Mouse (Mus musculus) limb, embryonic 11.5 days (tissue): ENCODE data around the gene Cul4a. TPM values are rescaled to one million over a fixed set of nuclear protein-coding genes. Genes with fewer than 3 reads are reported as not detected.
"Not testable (repeated sequence)": the region's sequence is repeated elsewhere in the genome, so short reads cannot be mapped to it uniquely, and the experiment has no call there.

Experiments
- ATAC-seq: fragments of 200-750 bp; cut with Nextera tagmentation; 2 replicates; pipeline ENCODE4 v1.8.0; 2017; ENCODE audit warnings: low read depth; ENCODE audit not compliant: insufficient number of reproducible peaks, low FRiP score, low TSS enrichment
- DNase-seq: peaks from one replicate; pipeline ENCODE4 v3.0.0-alpha.2; 2015; ENCODE audit warnings: low spot score
- H3K27ac ChIP-seq: fragments of 300-500 bp; sonication (generic); replicated peaks from 2 replicates; pipeline ENCODE4 v1.5.1; 2014; ENCODE audit warnings: low read depth, mild to moderate bottlenecking, low read length
- H3K27me3 ChIP-seq: fragments of 300-500 bp; sonication (generic); 2 replicates; pipeline ENCODE4 v1.6.1; 2014; ENCODE audit warnings: mild to moderate bottlenecking, low read length, mixed read lengths; ENCODE audit not compliant: control insufficient read depth, insufficient read depth
- H3K36me3 ChIP-seq: fragments of 300-500 bp; sonication (generic); 2 replicates; pipeline ENCODE4 v1.6.1; 2014; ENCODE audit warnings: mild to moderate bottlenecking, low read length, moderate library complexity, mixed read lengths; ENCODE audit not compliant: control insufficient read depth, insufficient read depth
- H3K4me1 ChIP-seq: fragments of 300-500 bp; sonication (generic); 2 replicates; pipeline ENCODE4 v1.6.1; 2014; ENCODE audit warnings: low read length, mixed read lengths; ENCODE audit not compliant: control insufficient read depth, insufficient read depth
- H3K4me2 ChIP-seq: fragments of 300-500 bp; sonication (generic); 2 replicates; pipeline ENCODE4 v1.6.1; 2014; ENCODE audit warnings: low read depth, mild to moderate bottlenecking, moderate library complexity; ENCODE audit not compliant: severe bottlenecking
- H3K4me3 ChIP-seq: fragments of 300-500 bp; sonication (generic); 2 replicates; pipeline ENCODE4 v1.5.1; 2014; ENCODE audit warnings: low read depth, low read length
- H3K9ac ChIP-seq: fragments of 300-500 bp; sonication (generic); 2 replicates; pipeline ENCODE4 v1.6.1; 2014; ENCODE audit warnings: mild to moderate bottlenecking, low read length
- H3K9me3 ChIP-seq: fragments of 300-500 bp; sonication (generic); 2 replicates; pipeline ENCODE4 v1.6.1; 2016; ENCODE audit warnings: low read length; ENCODE audit not compliant: control insufficient read depth
- WGBS: fragments of 180-500 bp; shearing (Covaris S2); extraction: QIAGEN DNeasy Blood & Tissue Kit; methylation state at CpG from one replicate; pipeline ENCODE4 v1.1.7; 2014; 5-methylcytosine and 5-hydroxymethylcytosine counted together
- polyA plus RNA-seq: library from polyadenylated mRNA; unstranded; fragments of >200 nt; fragmentation: Nextera tagmentation; extraction: Ambion mirVana; gene quantifications from 2 replicates; pipeline ENCODE4 v1.2.1, GENCODE M21; 2014

The Cul4a gene
- 107 and 108 TPM in 2 replicates for polyA plus RNA-seq

DNA sequence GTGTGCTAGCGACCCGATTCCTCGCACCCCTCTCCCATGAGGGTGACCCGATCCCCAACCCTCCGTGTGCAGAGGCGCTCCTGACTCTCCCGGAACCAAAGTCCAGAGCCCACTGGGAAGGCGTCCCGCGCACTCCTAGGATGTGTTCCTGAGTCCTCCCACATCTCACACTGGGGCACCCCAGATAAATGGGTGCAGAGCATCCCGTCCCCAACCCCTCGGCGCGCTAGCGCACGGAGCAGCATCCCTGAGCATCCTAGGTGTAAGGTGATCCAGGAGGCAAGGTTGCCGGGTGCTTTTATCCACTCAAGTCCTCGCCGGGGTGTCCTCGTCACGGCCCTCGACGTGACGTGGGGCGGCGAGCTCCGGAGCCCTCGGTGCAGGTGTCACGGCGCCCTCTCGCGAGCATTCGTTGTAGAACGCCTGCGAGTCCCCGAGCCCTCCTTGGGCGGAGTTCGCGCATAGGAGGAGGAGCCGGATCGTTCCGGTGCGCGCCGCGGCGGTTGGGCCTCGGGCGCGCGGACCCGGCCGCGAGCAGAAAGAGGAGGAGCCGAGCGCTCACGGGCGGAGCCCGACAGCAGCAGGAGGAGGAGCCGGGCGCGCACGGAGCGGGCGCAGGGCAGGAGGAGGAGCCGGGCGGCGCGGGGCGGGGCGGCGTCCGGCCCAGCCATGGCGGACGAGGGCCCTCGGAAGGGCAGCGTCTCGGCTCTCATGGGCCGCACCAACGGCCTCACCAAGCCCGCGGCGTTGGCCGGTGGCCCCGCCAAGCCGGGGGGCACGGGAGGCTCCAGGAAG is at the start of gene Cul4a, which contains the start of gene Pcid2:
Gene Cul4a (plus strand): TSS at position 535 of the 795 bp plus-strand sequence.
Gene Pcid2 (minus strand): TSS at position 373 of the 795 bp plus-strand sequence.
- Histone ChIP-seq H3K4me2 (peak within 1 kb of the TSS; percentile 90), H3K9ac (peak within 1 kb of the TSS; percentile 92), H3K4me3 (peak within 1 kb of the TSS; percentile 99), H3K27ac (peak within 1 kb of the TSS; percentile 53), H3K36me3 (peaks cover 4% of the 10 kb centered on the region; the same call in 1 of the 2 replicates), H3K27me3 (no peaks in the 10 kb centered on the region), H3K9me3 (no peaks in the 10 kb centered on the region), H3K4me1 (peaks cover 10% of the 10 kb centered on the region)
- DNase-seq: peak; percentile 99
- peak; percentile 97 for ATAC-seq
- under 1% methylated on average over 76 of the region's 87 CpGs for WGBS

DNA sequence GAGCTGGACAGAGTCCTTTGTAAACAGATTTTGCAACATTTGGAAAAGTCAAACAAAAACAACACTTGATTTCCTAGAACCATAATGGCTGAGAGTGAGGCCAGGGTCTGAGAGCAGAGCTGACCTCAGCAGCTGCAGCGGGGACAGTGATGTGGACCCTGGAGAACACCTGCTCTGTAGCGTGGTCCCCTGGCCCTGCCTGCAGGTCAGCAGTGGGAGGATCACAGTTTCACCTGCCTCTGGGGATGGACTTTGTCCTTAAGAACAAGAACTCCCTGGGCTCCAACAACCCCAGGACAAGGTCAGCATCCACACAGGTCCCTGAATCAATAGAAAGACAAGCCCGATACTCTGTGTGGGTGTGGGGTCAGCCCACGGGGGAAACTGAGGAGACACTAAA is 48.1 kb upstream of the Cul4a start:
- no peak overlapping the region for H3K4me3 ChIP-seq
- H3K9me3 ChIP-seq: no peaks in the 10 kb centered on the region
- H3K27ac ChIP-seq: no peak overlapping the region
- no peaks in the 10 kb centered on the region for H3K36me3 ChIP-seq
- H3K27me3 ChIP-seq: no peaks in the 10 kb centered on the region
- H3K9ac ChIP-seq: no peak overlapping the region
- 82% methylated on average over 4 of the region's 4 CpGs for WGBS
- H3K4me2 ChIP-seq: no peak overlapping the region
- DNase-seq: no peak
- ATAC-seq: no peak
- no peaks in the 10 kb centered on the region for H3K4me1 ChIP-seq

DNA sequence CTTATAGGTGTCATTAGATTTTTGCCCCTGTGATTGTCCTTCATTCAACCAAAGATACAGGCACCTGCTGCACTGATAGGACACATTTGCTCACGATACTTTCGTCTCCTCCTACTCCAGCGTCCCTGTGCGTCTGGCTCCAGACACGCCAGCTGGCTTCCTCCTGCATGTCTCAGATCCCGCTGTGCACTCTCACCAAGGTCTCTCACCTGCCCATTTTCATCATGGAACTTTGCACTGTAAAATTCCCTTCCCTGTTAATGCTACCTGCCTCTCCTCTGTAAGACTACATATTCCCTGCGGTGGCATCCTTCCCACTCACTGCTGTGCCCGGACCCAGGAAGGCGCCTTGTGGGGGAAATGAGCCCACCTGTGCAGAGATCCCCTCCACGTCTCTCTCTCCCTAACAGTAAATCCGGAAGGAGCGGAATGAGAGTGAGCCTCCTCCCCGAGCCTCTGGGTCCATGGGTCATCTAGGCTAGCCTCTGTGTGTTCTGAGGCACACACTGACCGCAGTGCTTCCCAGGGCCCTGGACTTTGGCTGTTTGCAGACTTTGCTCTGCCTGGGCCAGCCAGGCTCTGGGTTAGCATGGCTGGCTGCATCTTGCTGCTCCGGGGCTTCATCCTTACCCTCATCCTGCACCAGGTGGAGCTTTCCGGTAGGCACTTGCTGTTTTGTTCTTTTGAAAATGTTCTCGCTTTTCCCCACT is 44.8 kb upstream of the Cul4a start, which contains the start of gene Proz:
Gene Proz (plus strand): TSS at position 474 of the 710 bp plus-strand sequence.
- WGBS: 77% methylated on average over 17 of the region's 17 CpGs
- no peak for ATAC-seq
- H3K27ac ChIP-seq: no peak within 1 kb of the TSS

DNA sequence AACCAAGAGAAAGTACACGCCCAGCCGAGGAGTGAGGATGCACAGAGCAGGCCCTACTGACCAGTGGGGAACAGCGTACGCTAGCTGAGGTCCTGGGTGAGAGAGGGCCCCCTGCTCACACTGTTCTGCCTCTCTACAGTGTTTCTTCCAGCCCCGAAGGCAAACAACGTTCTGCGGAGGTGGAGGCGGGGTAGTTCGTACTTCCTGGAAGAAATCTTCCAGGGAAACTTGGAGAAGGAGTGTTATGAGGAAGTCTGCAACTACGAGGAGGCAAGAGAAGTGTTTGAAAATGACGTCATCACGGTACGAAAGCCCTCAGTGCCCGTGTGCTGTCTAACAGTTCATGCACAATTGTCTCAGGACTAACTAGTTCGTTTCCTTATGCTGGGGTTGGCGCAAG is 42.3 kb upstream of the Cul4a start:
- no peak overlapping the region for H3K4me3 ChIP-seq
- H3K9ac ChIP-seq: no peak overlapping the region
- H3K27me3 ChIP-seq: no peaks in the 10 kb centered on the region
- ATAC-seq (no peak), DNase-seq (no peak)
- H3K4me2 ChIP-seq: no peak overlapping the region
- H3K9me3 ChIP-seq: no peaks in the 10 kb centered on the region
- 86% methylated on average over 16 of the region's 16 CpGs for WGBS
- H3K36me3 ChIP-seq: no peaks in the 10 kb centered on the region
- H3K27ac ChIP-seq: no peak overlapping the region
- no peaks in the 10 kb centered on the region for H3K4me1 ChIP-seq

More for the DNA sequence above, 44.8 kb upstream of the Cul4a start, which contains the start of gene Proz:
- H3K27me3 ChIP-seq: no peaks in the 10 kb centered on the region
- no peaks in the 10 kb centered on the region for H3K9me3 ChIP-seq
- no peak within 1 kb of the TSS for H3K4me2 ChIP-seq
- DNase-seq: no peak
- no peaks in the 10 kb centered on the region for H3K4me1 ChIP-seq
- no peak within 1 kb of the TSS for H3K9ac ChIP-seq
- H3K4me3 ChIP-seq: no peak within 1 kb of the TSS
- H3K36me3 ChIP-seq: no peaks in the 10 kb centered on the region

DNA sequence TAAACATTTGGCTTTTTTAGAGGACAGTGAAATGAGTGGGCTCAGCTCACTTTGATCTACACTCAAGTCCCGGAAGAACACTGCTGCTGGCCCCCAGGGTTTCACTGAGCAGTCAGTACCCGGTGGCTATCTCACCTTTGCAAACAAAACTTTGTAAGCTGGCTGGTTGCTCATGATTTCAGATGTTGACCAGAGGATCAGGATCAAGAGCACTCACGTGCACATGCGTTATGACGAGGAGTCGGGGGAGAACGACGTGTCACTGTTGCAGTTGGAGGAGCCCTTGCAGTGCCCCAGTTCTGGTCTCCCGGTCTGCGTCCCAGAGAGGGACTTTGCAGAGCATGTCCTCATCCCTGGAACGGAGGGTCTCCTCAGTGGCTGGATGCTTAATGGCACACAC is 32.2 kb upstream of the Cul4a start:
- H3K27ac ChIP-seq: no peak overlapping the region
- no peaks in the 10 kb centered on the region for H3K9me3 ChIP-seq
- 95% methylated on average over 11 of the region's 11 CpGs for WGBS
- H3K4me3 ChIP-seq: no peak overlapping the region
- H3K36me3 ChIP-seq: peaks cover 12% of the 10 kb centered on the region
- H3K27me3 ChIP-seq: no peaks in the 10 kb centered on the region
- DNase-seq (no peak), ATAC-seq (no peak)
- no peak overlapping the region for H3K4me2 ChIP-seq
- no peak overlapping the region for H3K9ac ChIP-seq
- H3K4me1 ChIP-seq: no peaks in the 10 kb centered on the region

DNA sequence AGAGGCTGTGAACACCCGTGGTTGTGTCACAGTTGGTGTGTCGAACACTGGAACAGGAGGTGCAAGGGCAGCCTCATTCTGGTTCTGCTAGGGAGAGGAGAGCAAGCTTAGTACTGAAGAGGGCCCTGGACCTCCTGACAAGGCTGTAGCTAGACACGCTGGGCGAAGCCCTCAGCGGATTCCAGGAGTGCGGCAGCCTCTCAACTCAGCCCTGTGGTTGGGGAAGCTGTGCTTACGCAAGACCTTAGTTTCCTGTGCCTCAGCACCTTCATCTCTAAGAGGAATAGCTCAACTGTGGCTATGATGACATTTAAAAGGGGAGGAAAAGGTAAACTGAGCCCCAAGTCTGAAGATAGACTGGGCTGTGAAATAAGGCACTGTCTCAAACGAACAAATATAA is 30.4 kb upstream of the Cul4a start:
- Histone ChIP-seq H3K4me1 (no peaks in the 10 kb centered on the region), H3K27me3 (no peaks in the 10 kb centered on the region), H3K27ac (no peak overlapping the region), H3K4me2 (no peak overlapping the region), H3K4me3 (no peak overlapping the region), H3K36me3 (peaks cover 21% of the 10 kb centered on the region), H3K9ac (no peak overlapping the region), H3K9me3 (no peaks in the 10 kb centered on the region)
- WGBS: 95% methylated on average over 8 of the region's 8 CpGs
- DNase-seq: no peak
- ATAC-seq: no peak

DNA sequence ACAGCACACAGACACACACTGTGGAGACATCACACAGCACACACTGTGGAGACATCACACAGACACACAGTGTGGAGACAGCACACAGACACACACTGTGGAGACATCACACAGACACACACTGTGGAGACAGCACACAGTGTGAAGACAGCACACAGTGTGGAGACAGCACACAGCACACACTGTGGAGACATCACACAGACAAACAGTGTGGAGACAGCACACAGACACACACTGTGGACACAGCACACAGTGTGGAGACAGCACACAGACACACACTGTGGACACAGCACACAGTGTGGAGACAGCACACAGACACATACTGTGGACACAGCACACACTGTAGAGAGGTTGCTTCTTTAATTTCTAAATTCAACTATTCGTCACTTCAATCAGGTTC is 29.8 kb upstream of the Cul4a start:
- H3K36me3 ChIP-seq: peaks cover 22% of the 10 kb centered on the region
- H3K27ac ChIP-seq, H3K4me2 ChIP-seq, H3K27me3 ChIP-seq, H3K4me3 ChIP-seq, ATAC-seq, DNase-seq, H3K9ac ChIP-seq, H3K4me1 ChIP-seq, H3K9me3 ChIP-seq: not testable (repeated sequence)
- 88% methylated on average over 1 of the region's 1 CpGs for WGBS

DNA sequence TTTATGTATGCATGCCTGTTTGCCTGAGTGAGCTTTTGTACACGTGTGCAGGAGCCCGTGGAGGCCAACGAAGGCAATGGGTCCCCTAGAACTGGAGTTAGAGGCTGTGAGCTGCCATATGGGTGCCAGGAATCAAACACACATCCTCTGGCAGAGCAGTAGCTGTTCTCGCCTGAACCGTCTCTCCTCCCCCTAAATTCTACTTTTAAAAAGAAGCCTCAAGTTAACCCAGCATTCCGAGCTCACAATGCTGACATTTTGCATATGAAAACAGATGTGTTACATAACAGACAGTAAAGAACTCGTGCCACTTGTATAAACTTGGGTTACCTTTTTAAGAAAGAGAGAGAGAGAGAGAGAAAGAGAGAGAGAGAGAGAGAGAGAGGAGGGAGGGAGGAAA is 27.9 kb upstream of the Cul4a start:
- H3K4me3 ChIP-seq: no peak overlapping the region
- peaks cover 23% of the 10 kb centered on the region for H3K36me3 ChIP-seq
- H3K9me3 ChIP-seq: no peaks in the 10 kb centered on the region
- no peaks in the 10 kb centered on the region for H3K4me1 ChIP-seq
- H3K27me3 ChIP-seq: no peaks in the 10 kb centered on the region
- ATAC-seq: no peak
- no peak for DNase-seq
- H3K9ac ChIP-seq: no peak overlapping the region
- H3K27ac ChIP-seq: no peak overlapping the region
- WGBS: 90% methylated on average over 7 of the region's 7 CpGs
- H3K4me2 ChIP-seq: no peak overlapping the region
